Mouse (Mus musculus) midbrain, embryonic 12.5 days (tissue): Measurements from ENCODE around the gene Olfr214. TPM values are rescaled to one million over a fixed set of nuclear protein-coding genes. Genes with fewer than 3 reads are reported as not detected.
"Not testable (repeated sequence)": the region's sequence is repeated elsewhere in the genome, so short reads cannot be mapped to it uniquely, and the experiment has no call there.

ENCODE experiments used
- ATAC-seq: fragments of 200-750 bp; cut with Nextera tagmentation; 2 replicates; pipeline ENCODE4 v1.8.0; 2017; ENCODE audit warnings: low read depth, moderate TSS enrichment, moderate library complexity; ENCODE audit not compliant: low FRiP score
- H3K27ac ChIP-seq: fragments of 300-500 bp; sonication (generic); replicated peaks from 2 replicates; pipeline ENCODE4 v1.5.1; 2016; ENCODE audit warnings: mild to moderate bottlenecking
- H3K27me3 ChIP-seq: fragments of 300-500 bp; sonication (generic); 2 replicates; pipeline ENCODE4 v1.6.1; 2016; ENCODE audit warnings: mild to moderate bottlenecking
- H3K36me3 ChIP-seq: fragments of 300-500 bp; sonication (generic); 2 replicates; pipeline ENCODE4 v1.6.1; 2016
- H3K4me1 ChIP-seq: fragments of 300-500 bp; sonication (generic); 2 replicates; pipeline ENCODE4 v1.6.1; 2016
- H3K4me2 ChIP-seq: fragments of 300-500 bp; sonication (generic); replicated peaks from 2 replicates; pipeline ENCODE4 v1.6.1; 2016; ENCODE audit warnings: mild to moderate bottlenecking, moderate library complexity
- H3K4me3 ChIP-seq: fragments of 300-500 bp; sonication (generic); 2 replicates; pipeline ENCODE4 v1.5.1; 2016; ENCODE audit warnings: mild to moderate bottlenecking
- H3K9ac ChIP-seq: fragments of 300-500 bp; sonication (generic); replicated peaks from 2 replicates; pipeline ENCODE4 v1.6.1; 2016; ENCODE audit warnings: mild to moderate bottlenecking, moderate library complexity
- H3K9me3 ChIP-seq: fragments of 300-500 bp; sonication (generic); 2 replicates; pipeline ENCODE4 v1.6.1; 2016; ENCODE audit warnings: mild to moderate bottlenecking
- WGBS: fragments of 180-500 bp; shearing (Covaris S2); methylation state at CpG from one replicate; pipeline ENCODE4 v1.1.7; 2016; 5-methylcytosine and 5-hydroxymethylcytosine counted together
- polyA plus RNA-seq: library from polyadenylated mRNA; unstranded; fragments of >200 nt; fragmentation: Nextera tagmentation; extraction: Ambion mirVana; gene quantifications from 2 replicates; pipeline ENCODE4 v1.2.1, GENCODE M21; 2016

Olfr214 gene
- not detected in 2 replicates for polyA plus RNA-seq

DNA sequence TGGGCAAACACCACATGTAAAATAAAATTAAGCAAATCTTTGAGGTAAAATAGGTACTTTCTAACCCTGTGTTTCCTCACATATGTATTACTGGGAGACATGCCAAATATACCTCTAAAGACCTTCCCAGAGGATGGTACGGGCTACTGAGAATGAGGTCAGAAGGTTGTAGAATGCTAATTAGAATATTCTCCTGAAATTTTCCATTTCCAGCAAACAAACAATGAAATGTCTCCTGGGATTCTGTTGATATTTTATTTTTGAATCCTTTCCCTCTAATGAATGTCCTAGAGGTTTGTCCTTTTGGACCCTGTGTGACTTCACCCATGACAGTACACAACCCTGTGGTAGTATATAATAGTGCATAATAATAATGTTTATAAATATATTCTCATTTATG, at the start of gene Olfr214:
Gene Olfr214 (plus strand): TSS at position 301 of the 400 bp plus-strand sequence.
- 80% methylated on average over 1 of the region's 1 CpGs for WGBS
- H3K27me3 ChIP-seq: no peaks in the 10 kb centered on the region
- ATAC-seq: no peak
- no peaks in the 10 kb centered on the region for H3K36me3 ChIP-seq
- H3K9ac ChIP-seq: no peak within 1 kb of the TSS
- no peaks in the 10 kb centered on the region for H3K4me1 ChIP-seq
- no peak within 1 kb of the TSS for H3K27ac ChIP-seq
- H3K4me2 ChIP-seq: no peak within 1 kb of the TSS
- H3K4me3 ChIP-seq: no peak within 1 kb of the TSS
- no peaks in the 10 kb centered on the region for H3K9me3 ChIP-seq

DNA sequence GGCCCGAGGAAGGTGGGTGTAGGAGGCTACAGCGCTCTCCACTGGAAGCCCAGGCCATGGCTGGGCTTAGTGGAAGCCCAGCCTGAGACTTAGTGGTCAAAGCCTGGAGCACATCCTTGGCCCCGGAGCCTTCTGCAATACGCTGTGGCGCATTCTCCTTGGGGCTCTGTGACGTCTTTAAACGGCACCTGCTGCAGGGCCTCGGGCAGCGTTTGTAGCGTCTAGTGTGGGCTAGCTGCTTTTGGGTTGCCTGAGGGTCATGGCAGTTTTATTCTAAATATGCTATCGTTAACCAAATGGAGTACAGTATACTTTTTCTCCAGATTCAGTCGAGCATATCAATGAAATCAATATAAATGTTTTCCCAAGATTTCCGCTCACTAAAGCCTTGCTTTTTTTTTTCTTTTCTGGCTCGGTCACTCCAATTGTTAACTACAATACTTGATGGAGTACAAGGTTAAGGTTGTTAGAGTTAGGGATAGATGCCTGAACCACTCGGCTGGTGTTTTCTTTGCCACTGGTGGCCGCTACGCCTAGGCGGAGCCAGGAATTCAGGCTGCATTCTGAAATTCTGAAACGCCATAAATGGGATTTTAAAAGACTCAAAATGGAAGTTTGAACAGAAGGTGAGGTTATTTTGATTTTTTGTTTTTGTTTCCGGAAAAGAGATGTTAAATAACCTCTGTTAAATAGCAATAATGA, 47.6 kb upstream of the Olfr214 start, which contains the start of gene Olfr212:
Gene Olfr212 (plus strand): TSS at position 215 of the 702 bp plus-strand sequence.
- not testable (repeated sequence) for H3K4me1 ChIP-seq, H3K4me3 ChIP-seq, H3K36me3 ChIP-seq, H3K9ac ChIP-seq, ATAC-seq, H3K27ac ChIP-seq, H3K4me2 ChIP-seq, H3K27me3 ChIP-seq
- H3K9me3 ChIP-seq: peaks cover 14% of the 10 kb centered on the region
- 92% methylated on average over 20 of the region's 20 CpGs for WGBS

DNA sequence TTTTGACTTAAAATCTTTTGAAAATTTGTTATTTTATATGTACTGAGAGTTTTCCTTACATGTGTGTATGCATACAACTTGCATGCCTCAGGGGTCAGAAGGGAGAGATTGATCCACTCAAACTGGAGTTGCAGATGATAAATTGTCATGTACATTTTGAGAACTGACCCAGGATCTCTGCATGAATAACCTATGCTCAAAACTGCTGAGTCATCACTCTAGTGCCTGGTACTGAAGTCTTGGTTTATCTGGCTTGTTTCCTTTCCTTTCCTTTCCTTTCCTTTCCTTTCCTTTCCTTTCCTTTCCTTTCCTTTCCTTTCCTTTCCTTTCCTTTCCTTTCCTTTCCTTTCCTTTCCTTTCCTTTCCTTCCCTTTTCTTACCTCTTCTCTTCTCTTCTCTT, 39.2 kb upstream of the Olfr214 start:
- Histone ChIP-seq H3K9ac (no peak overlapping the region), H3K27ac (no peak overlapping the region), H3K27me3 (no peaks in the 10 kb centered on the region), H3K4me3 (no peak overlapping the region), H3K36me3 (no peaks in the 10 kb centered on the region), H3K9me3 (no peaks in the 10 kb centered on the region), H3K4me1 (no peaks in the 10 kb centered on the region), H3K4me2 (no peak overlapping the region)
- ATAC-seq: no peak

DNA sequence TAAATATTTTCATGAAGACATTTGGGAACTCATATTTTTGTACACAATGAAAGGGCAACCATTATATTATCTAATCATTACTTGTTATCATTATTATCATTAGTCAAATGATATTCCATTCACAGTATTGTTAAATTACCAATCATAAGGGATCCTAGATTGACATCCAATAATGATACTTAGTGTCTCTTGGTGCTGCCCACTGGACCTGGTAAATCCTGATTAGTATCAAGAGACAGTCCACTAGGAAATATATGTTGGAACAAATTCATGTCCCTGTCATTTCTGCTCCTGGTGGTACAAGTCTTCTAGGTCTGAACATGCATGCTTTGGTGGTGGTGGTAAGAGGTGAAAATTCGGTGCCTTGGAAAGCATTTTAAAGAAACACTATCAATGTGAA, 15.9 kb upstream of the Olfr214 start, which contains the start of gene Olfr213:
Gene Olfr213 (plus strand): TSS at position 301 of the 400 bp plus-strand sequence.
- H3K4me3 ChIP-seq: no peak within 1 kb of the TSS
- 87% methylated on average over 1 of the region's 1 CpGs for WGBS
- H3K4me1 ChIP-seq: no peaks in the 10 kb centered on the region
- no peak within 1 kb of the TSS for H3K27ac ChIP-seq
- no peak within 1 kb of the TSS for H3K9ac ChIP-seq
- ATAC-seq: no peak
- H3K36me3 ChIP-seq: no peaks in the 10 kb centered on the region
- no peak within 1 kb of the TSS for H3K4me2 ChIP-seq
- H3K27me3 ChIP-seq: no peaks in the 10 kb centered on the region
- no peaks in the 10 kb centered on the region for H3K9me3 ChIP-seq

DNA sequence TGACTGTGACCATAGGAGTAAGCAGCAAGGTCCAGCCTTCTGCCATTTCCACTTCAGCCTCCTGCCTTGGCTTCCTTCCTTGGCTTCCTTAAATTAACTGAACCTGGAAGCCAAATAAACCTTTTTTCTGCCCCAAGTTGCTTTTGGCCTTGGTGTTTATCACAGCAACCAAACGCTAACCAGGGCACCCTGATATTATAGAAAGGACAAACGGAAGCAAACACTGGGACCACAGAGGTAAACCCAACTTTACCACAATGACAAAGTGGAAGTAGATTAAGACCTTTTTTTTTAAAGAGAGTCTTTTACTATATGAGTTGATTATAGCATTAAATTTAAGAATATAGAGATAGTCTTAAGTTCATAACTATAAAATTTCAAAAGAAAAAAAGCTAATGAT, 11.5 kb upstream of the Olfr214 start:
- no peaks in the 10 kb centered on the region for H3K9me3 ChIP-seq
- H3K4me3 ChIP-seq: no peak overlapping the region
- no peak overlapping the region for H3K9ac ChIP-seq
- no peaks in the 10 kb centered on the region for H3K4me1 ChIP-seq
- no peaks in the 10 kb centered on the region for H3K27me3 ChIP-seq
- no peak overlapping the region for H3K27ac ChIP-seq
- no peak overlapping the region for H3K4me2 ChIP-seq
- WGBS: 87% methylated on average over 2 of the region's 2 CpGs
- no peaks in the 10 kb centered on the region for H3K36me3 ChIP-seq
- ATAC-seq: no peak

DNA sequence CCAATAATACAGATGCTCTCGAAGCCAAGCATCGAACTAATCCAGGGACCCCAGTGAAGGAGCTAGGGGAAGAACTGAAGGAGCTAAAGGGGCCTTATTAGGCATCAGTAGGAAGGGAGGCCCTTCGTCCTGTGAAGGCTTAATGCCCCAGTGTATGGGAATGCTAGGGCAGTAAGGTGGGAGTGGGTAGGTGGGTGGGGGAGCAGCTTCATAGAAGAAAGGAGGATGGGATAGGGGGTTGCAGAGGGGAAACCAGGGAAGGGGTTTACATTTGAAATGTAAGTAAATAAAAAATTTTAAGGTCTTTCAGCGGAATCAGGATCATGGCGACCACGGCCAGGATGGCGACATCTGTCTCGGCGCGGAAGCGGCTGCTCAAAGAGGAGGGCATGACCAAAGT, 3.2 kb upstream of the Olfr214 start, which contains the start of gene Gm5580:
Gene Gm5580 (plus strand): TSS at position 301 of the 400 bp plus-strand sequence.
- H3K36me3 ChIP-seq: not testable (repeated sequence)

DNA sequence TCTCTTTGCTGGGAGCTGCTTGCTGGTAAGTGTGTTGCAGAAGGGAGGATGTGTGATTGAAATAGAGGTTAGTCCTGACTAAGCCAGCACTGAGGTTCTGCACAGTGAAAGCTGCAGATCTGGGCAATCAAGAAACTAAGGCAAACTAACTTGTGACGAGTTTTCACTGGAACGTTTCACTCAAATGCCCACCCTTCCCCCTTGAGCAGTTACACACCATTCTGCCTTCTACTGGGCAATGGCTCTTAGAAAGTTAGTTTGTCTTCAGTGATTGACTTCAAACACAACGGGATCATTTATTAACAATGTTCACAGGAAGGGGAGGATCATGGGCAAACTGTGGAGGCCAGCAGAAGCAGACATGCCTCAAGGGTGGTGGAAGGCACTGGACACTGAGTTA, 917 bp downstream of the Olfr214 start:
- no peak for ATAC-seq
- no peak overlapping the region for H3K27ac ChIP-seq
- no peak overlapping the region for H3K4me2 ChIP-seq
- H3K4me1 ChIP-seq: no peaks in the 10 kb centered on the region
- 78% methylated on average over 3 of the region's 3 CpGs for WGBS
- no peaks in the 10 kb centered on the region for H3K27me3 ChIP-seq
- no peaks in the 10 kb centered on the region for H3K36me3 ChIP-seq
- H3K9ac ChIP-seq: no peak overlapping the region
- no peaks in the 10 kb centered on the region for H3K9me3 ChIP-seq
- H3K4me3 ChIP-seq: no peak overlapping the region

More for the DNA sequence above, 3.2 kb upstream of the Olfr214 start, which contains the start of gene Gm5580:
- H3K9ac ChIP-seq, H3K27ac ChIP-seq, H3K4me1 ChIP-seq, H3K4me3 ChIP-seq, H3K9me3 ChIP-seq, ATAC-seq, H3K27me3 ChIP-seq, H3K4me2 ChIP-seq: not testable (repeated sequence)
- WGBS: 94% methylated on average over 11 of the region's 11 CpGs

DNA sequence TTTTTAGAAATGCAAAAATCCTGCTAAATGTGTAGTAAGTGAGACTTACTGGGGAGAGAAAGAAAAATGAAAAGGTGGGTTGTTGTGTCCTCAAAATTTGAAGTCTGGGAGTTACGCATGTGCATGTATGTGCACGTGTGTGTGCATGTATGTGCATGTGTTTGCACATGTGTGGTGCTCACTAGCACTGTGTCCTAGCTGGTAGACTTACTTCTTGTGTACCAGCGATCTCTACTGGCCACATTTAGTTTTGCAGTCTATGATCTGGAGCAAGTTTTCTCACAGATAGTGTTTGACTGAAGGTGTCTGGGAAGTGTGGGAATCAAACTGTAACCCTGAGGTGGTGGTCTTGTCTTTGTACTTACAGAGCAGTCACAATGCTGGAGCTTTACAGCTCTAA, 15.8 kb downstream of the Olfr214 start:
- Histone ChIP-seq H3K27me3 (no peaks in the 10 kb centered on the region), H3K9ac (no peak overlapping the region), H3K4me1 (no peaks in the 10 kb centered on the region), H3K36me3 (no peaks in the 10 kb centered on the region), H3K4me2 (no peak overlapping the region), H3K4me3 (no peak overlapping the region), H3K27ac (no peak overlapping the region), H3K9me3 (no peaks in the 10 kb centered on the region)
- no peak for ATAC-seq
- WGBS: 27% methylated on average over 3 of the region's 3 CpGs

DNA sequence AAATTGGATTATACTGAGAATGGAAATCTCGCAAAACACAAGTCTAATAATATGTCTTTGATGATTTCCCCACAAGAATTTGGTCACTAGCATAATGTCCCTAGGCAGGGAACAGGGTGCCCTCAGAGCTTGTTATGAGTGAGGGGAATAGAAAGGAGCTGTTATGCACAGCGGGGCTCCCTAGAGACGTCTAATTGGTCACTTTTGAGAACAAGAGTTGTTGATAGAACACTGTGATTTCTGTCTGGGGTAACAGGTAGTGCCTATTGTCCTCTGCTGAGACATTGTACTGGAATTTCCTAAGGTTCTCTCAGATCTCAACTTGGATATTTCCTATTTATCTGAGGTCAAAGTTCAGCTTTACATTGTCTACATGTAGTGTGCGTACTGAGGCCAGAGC, 30.1 kb downstream of the Olfr214 start, which contains the start of gene Olfr215:
Gene Olfr215 (minus strand): TSS at position 101 of the 400 bp plus-strand sequence.
- Histone ChIP-seq H3K4me2 (no peak within 1 kb of the TSS), H3K27ac (no peak within 1 kb of the TSS), H3K9ac (no peak within 1 kb of the TSS), H3K4me3 (no peak within 1 kb of the TSS), H3K9me3 (no peaks in the 10 kb centered on the region), H3K36me3 (no peaks in the 10 kb centered on the region), H3K4me1 (no peaks in the 10 kb centered on the region), H3K27me3 (no peaks in the 10 kb centered on the region; the same call in 1 of the 2 replicates)
- no peak for ATAC-seq
- WGBS: 57% methylated on average over 4 of the region's 4 CpGs

DNA sequence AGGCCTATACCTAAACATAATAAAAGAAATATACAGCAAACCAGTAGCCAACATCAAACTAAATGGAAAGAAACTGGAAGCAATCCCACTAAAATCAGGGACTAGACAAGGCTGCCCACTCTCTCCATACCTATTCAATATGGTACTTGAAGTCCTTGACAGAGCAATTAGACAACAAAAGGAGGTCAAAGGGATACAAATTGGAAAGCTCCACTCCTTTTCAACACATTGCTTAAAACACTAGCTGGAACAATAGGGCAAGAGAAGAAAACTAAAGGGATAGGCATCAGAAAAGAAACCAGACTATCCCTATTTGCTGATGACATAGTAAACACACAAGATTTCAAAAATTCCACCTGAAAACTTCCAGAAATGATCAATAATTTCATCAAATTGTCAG, 46.9 kb downstream of the Olfr214 start:
- H3K9ac ChIP-seq, H3K27ac ChIP-seq, H3K36me3 ChIP-seq, ATAC-seq, H3K4me1 ChIP-seq, H3K4me2 ChIP-seq, H3K9me3 ChIP-seq, H3K27me3 ChIP-seq, H3K4me3 ChIP-seq: not testable (repeated sequence)

DNA sequence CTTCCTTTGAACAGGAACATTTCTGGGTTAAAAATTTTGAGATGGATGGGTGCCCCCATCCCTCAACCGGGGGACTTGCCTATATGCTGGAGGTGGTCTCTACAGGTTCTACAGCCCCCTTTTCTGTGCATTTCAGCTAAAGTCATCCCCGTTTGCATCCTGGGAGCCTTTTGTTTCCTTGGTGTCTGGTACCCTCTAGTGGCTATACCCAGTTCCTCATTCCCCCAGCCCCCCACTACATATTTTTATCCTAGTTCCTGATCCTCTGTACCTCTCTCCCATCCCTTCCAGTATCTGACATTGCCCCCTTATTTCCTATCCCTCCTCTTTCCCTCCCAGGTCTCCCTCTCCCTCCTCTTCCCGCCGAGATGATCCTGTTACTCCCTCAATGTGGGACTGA, 53.2 kb downstream of the Olfr214 start:
- no peaks in the 10 kb centered on the region for H3K27me3 ChIP-seq
- no peak for ATAC-seq
- no peaks in the 10 kb centered on the region for H3K9me3 ChIP-seq
- H3K9ac ChIP-seq: no peak overlapping the region
- WGBS: 48% methylated on average over 4 of the region's 4 CpGs
- no peaks in the 10 kb centered on the region for H3K36me3 ChIP-seq
- H3K4me3 ChIP-seq: no peak overlapping the region
- no peaks in the 10 kb centered on the region for H3K4me1 ChIP-seq
- H3K4me2 ChIP-seq: no peak overlapping the region
- no peak overlapping the region for H3K27ac ChIP-seq
